ENCODE assay signal across 27 mouse cellular contexts in the genomic region with DNA sequence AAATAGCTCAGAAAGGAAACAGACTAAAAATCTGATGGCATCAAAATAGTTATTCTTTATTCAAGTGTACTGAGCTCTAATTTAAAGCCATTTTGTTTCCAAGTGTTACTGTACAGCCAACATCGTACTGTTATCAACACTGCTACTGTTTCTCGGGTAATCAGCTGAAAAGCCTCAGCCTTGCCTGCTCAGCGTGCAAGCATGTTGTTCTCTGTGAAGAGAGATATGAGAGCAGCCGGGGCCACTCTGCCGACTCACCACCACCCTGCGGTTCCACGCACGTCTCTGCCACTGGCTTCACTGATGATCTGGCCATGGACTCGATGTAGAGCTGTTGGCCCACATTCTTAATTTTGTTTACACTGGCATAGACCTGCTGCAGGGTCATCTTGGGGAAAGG. TPM values are rescaled to one million over a fixed set of nuclear protein-coding genes. Genes with fewer than 3 reads are reported as not detected.
DNase-seq lines count a peak whose midpoint lies in the region; ATAC-seq and TF ChIP-seq lines count a peak whose summit lies in the region.
"Had no signal": no experiment of that assay in that cellular context is flagged by ENCODE, and none has a peak within 500 bp of the region (broad histone marks: within the 10 kb centered on the region; RNA-seq: fewer than 3 reads in every experiment).

No protein-coding gene starts in this region.

- H3K27ac ChIP-seq in liver, postnatal 0 days (ENCODE audit: low read depth), result no peak overlapping the region
- H3K27ac ChIP-seq in liver, embryonic 12.5 days, result no peak overlapping the region
- H3K27ac ChIP-seq in liver, embryonic 16.5 days (ENCODE audit: low read length), result no peak overlapping the region
- no peak overlapping the region for H3K27ac ChIP-seq in kidney, adult 2 months (ENCODE audit: insufficient read depth, low read depth, low read length)
- H3K27ac ChIP-seq: embryonic facial prominence, embryonic 10.5 days; forebrain, embryonic 13.5 days; heart, adult 2 months; heart, embryonic 15.5 days; hindbrain, embryonic 10.5 days; hindbrain, embryonic 14.5 days had no signal

- WGBS in liver, postnatal 0 days (ENCODE audit: insufficient replicate concordance), result 69% methylated on average over 9 of the region's 9 CpGs
- WGBS in liver, embryonic 12.5 days (ENCODE audit: insufficient replicate concordance), result 14% methylated on average over 9 of the region's 9 CpGs
- 21% methylated on average over 9 of the region's 9 CpGs for WGBS in liver, embryonic 16.5 days (ENCODE audit: insufficient replicate concordance)
- 85% methylated on average over 9 of the region's 9 CpGs for WGBS in kidney, adult 2 months

- peak; percentile 35 for DNase-seq in liver
- no peak for DNase-seq in liver, postnatal 0 days
- DNase-seq in kidney, adult 2 months, result no peak
- DNase-seq in heart, postnatal 10 days, result no peak
- DNase-seq: adrenal gland, postnatal 10 days; B cell, adult 2 months; cerebellum, adult 11-12 months; cerebellum, adult 9-11 months; cerebellum, postnatal 36 days; heart, adult 2 months had no signal

- no peak for TF ChIP-seq CTCF in liver, postnatal 0 days (IDR thresholded peaks at IDR 0.05; ENCODE audit: low read depth)
- no peak for TF ChIP-seq CTCF in kidney, adult 2 months (conservative IDR thresholded peaks at IDR 0.05; ENCODE audit: insufficient read depth, insufficient read length, low read depth, low read length)

- no peaks in the 10 kb centered on the region for H3K27me3 ChIP-seq in liver, postnatal 0 days (ENCODE audit: insufficient read depth, low read length)
- no peaks in the 10 kb centered on the region for H3K27me3 ChIP-seq in liver, embryonic 12.5 days (replicated peaks)
- no peaks in the 10 kb centered on the region for H3K27me3 ChIP-seq in liver, embryonic 16.5 days (ENCODE audit: control insufficient read depth, insufficient read depth, low read depth, low read length)
- H3K27me3 ChIP-seq in kidney, adult 2 months (replicated peaks; ENCODE audit: control insufficient read depth, insufficient read depth, low read length), result no peaks in the 10 kb centered on the region
- H3K27me3 ChIP-seq: forebrain, embryonic 13.5 days; heart, embryonic 15.5 days had no signal

- H3K4me2 ChIP-seq in liver, postnatal 0 days (ENCODE audit: low read depth, low read length), result no peak overlapping the region
- peak overlapping the region; percentile 20 for H3K4me2 ChIP-seq in liver, embryonic 12.5 days
- no peak overlapping the region for H3K4me2 ChIP-seq in liver, embryonic 16.5 days (ENCODE audit: low read depth, low read length)
- H3K4me2 ChIP-seq: forebrain, embryonic 13.5 days; heart, embryonic 11.5 days; heart, embryonic 15.5 days; hindbrain, embryonic 14.5 days had no signal

- no peaks in the 10 kb centered on the region for H3K9me3 ChIP-seq in liver, postnatal 0 days (ENCODE audit: low read length)
- H3K9me3 ChIP-seq in liver, embryonic 12.5 days (replicated peaks), result no peaks in the 10 kb centered on the region
- H3K9me3 ChIP-seq in liver, embryonic 16.5 days (replicated peaks; ENCODE audit: control insufficient read depth, low read length), result no peaks in the 10 kb centered on the region
- H3K9me3 ChIP-seq: embryonic facial prominence, embryonic 10.5 days; forebrain, embryonic 13.5 days; G1E; heart, embryonic 15.5 days; hindbrain, embryonic 10.5 days had no signal

- TF ChIP-seq EP300 in liver, postnatal 0 days (IDR thresholded peaks at IDR 0.05; ENCODE audit: low read depth), result no peak; the same call in 1 of the 2 replicates

- no peaks in the 10 kb centered on the region for H3K4me1 ChIP-seq in liver, postnatal 0 days (ENCODE audit: insufficient read depth)
- peaks cover 21% of the 10 kb centered on the region for H3K4me1 ChIP-seq in liver, embryonic 12.5 days
- H3K4me1 ChIP-seq in liver, embryonic 16.5 days (ENCODE audit: control insufficient read depth, low read depth, low read length), result peaks cover 4% of the 10 kb centered on the region; the same call in 1 of the 2 replicates
- no peaks in the 10 kb centered on the region for H3K4me1 ChIP-seq in kidney, adult 2 months (ENCODE audit: control insufficient read depth, insufficient read depth, low read length)
- H3K4me1 ChIP-seq: forebrain, embryonic 13.5 days; heart, embryonic 15.5 days; hindbrain, embryonic 10.5 days had no signal

- no peak overlapping the region for H3K4me3 ChIP-seq in liver, postnatal 0 days (ENCODE audit: low read depth, low read length)
- no peak overlapping the region for H3K4me3 ChIP-seq in liver, embryonic 12.5 days
- H3K4me3 ChIP-seq in liver, embryonic 16.5 days (ENCODE audit: low read depth, low read length), result no peak overlapping the region
- no peak overlapping the region for H3K4me3 ChIP-seq in kidney, adult 2 months (ENCODE audit: insufficient read depth, low read depth, low read length)
- H3K4me3 ChIP-seq: embryonic facial prominence, embryonic 10.5 days; forebrain, embryonic 13.5 days; heart, adult 2 months; heart, embryonic 15.5 days; hindbrain, embryonic 10.5 days had no signal

- H3K9ac ChIP-seq in liver, postnatal 0 days (replicated peaks), result no peak overlapping the region
- H3K9ac ChIP-seq in liver, embryonic 12.5 days, result no peak overlapping the region
- no peak overlapping the region for H3K9ac ChIP-seq in liver, embryonic 16.5 days (ENCODE audit: low read depth, low read length)
- H3K9ac ChIP-seq: forebrain, embryonic 13.5 days; heart, embryonic 15.5 days; hindbrain, embryonic 14.5 days had no signal

- intact Hi-C loops in heart, postnatal 10 days (cut with DNase I), result no loop called here

- ATAC-seq in liver, postnatal 0 days, result no peak
- peak; percentile 89 for ATAC-seq in liver, embryonic 12.5 days
- peak; percentile 73 for ATAC-seq in liver, embryonic 16.5 days (ENCODE audit: low read depth)
- ATAC-seq in monocyte, adult 5-6 weeks (replicated peaks; ENCODE audit: insufficient number of reproducible peaks, low FRiP score, low TSS enrichment, poor library complexity, severe bottlenecking), result no peak
- ATAC-seq: CD4-positive, CD25-positive, alpha-beta regulatory T cell, adult 4 months; forebrain, embryonic 13.5 days had no signal

- peaks cover 16% of the 10 kb centered on the region for H3K36me3 ChIP-seq in liver, postnatal 0 days (replicated peaks; ENCODE audit: insufficient read depth, low read length)
- H3K36me3 ChIP-seq in liver, embryonic 12.5 days, result peaks cover 27% of the 10 kb centered on the region; the same call in 1 of the 2 replicates
- no peaks in the 10 kb centered on the region for H3K36me3 ChIP-seq in liver, embryonic 16.5 days (ENCODE audit: control insufficient read depth, insufficient read depth)
- H3K36me3 ChIP-seq in kidney, adult 2 months (ENCODE audit: control insufficient read depth, insufficient read depth, low read length), result peaks cover 10% of the 10 kb centered on the region

- TF ChIP-seq POLR2A in kidney, adult 2 months (IDR thresholded peaks at IDR 0.05; ENCODE audit: low read depth, low read length), result no peak

RNA-seq across cellular contexts. Expression of a gene that starts 20.3 kb away (rescaled TPM):
- 5.6 and 5.9 TPM in 2 replicates for polyA plus RNA-seq in liver, postnatal 0 days (2015; fragmentation: Nextera tagmentation; extraction: Ambion mirVana)
- polyA plus RNA-seq in liver, embryonic 12.5 days (2016; fragmentation: Nextera tagmentation; extraction: Ambion mirVana), result 4.3 and 4.9 TPM in 2 replicates
- polyA plus RNA-seq in liver, embryonic 16.5 days (2015; fragmentation: Nextera tagmentation; extraction: Ambion mirVana), result 2.9 and 3.8 TPM in 2 replicates
- total RNA-seq in monocyte, adult 5-6 weeks (2017), result 0.76 to 1.9 TPM (median 1.4 TPM) in 3 replicates
- 13.1 and 14.1 TPM in 2 replicates for polyA plus RNA-seq in kidney, adult 2 months (2012; rRNA removed)
- 10 to 100 TPM; 16.2 TPM for total RNA-seq in heart, postnatal 10 days (2021)

RNA-seq across cellular contexts. Expression of a gene that starts 27.3 kb away (rescaled TPM):
- not detected in 2 replicates for polyA plus RNA-seq in liver, postnatal 0 days (2015; fragmentation: Nextera tagmentation; extraction: Ambion mirVana)
- not detected in 2 replicates for polyA plus RNA-seq in liver, embryonic 12.5 days (2016; fragmentation: Nextera tagmentation; extraction: Ambion mirVana)
- polyA plus RNA-seq in liver, embryonic 16.5 days (2015; fragmentation: Nextera tagmentation; extraction: Ambion mirVana), result not detected in 2 replicates
- not detected in 3 replicates for total RNA-seq in monocyte, adult 5-6 weeks (2017)
- polyA plus RNA-seq in kidney, adult 2 months (2012; rRNA removed), result not detected in 2 replicates
- total RNA-seq in heart, postnatal 10 days (2021), result not detected
- total RNA-seq: adrenal gland, postnatal 10 days; adrenal gland, postnatal 4 days; G1E; gastrocnemius, adult 8-10 months; heart, adult 2 months; heart, postnatal 25 days had no signal
- polyA plus RNA-seq: brain, embryonic 14.5 days; CD4-positive, CD25-positive, alpha-beta regulatory T cell, adult 4 months; embryonic facial prominence, embryonic 10.5 days; embryonic facial prominence, embryonic 14.5 days; forebrain, embryonic 13.5 days; G1E; gonadal fat pad, adult 2 months; heart, adult 2 months; heart, embryonic 11.5 days; heart, embryonic 15.5 days; hindbrain, embryonic 10.5 days; hindbrain, embryonic 14.5 days had no signal

RNA-seq across cellular contexts. Expression of a gene that starts 33.6 kb away (rescaled TPM):
- 23.4 and 24.8 TPM in 2 replicates for polyA plus RNA-seq in liver, postnatal 0 days (2015; fragmentation: Nextera tagmentation; extraction: Ambion mirVana)
- polyA plus RNA-seq in liver, embryonic 12.5 days (2016; fragmentation: Nextera tagmentation; extraction: Ambion mirVana), result 51.0 and 53.2 TPM in 2 replicates
- 29.9 and 32.5 TPM in 2 replicates for polyA plus RNA-seq in liver, embryonic 16.5 days (2015; fragmentation: Nextera tagmentation; extraction: Ambion mirVana)
- total RNA-seq in monocyte, adult 5-6 weeks (2017), result 110 to 133 TPM (median 127 TPM) in 3 replicates
- 29.4 and 40.6 TPM in 2 replicates for polyA plus RNA-seq in kidney, adult 2 months (2012; rRNA removed)
- total RNA-seq in heart, postnatal 10 days (2021), result 10 to 100 TPM; 79.9 to 84.5 TPM

Comparison
In these comparisons a context has a peak if more than half of its experiments do, and no peak if none do; other contexts are left out.
1. ATAC-seq: peak in liver, embryonic 12.5 days (single experiment) and liver, embryonic 16.5 days (single experiment); none in liver, postnatal 0 days (single experiment) and monocyte, adult 5-6 weeks (single experiment).